Mouse (Mus musculus) liver, adult 2 months (tissue): ENCODE results near the gene Arhgap18.

ENCODE experiments used
- CTCF ChIP-seq: fragments of 200-500 bp; IDR thresholded peaks from 2 replicates; pipeline ENCODE4 v1.5.1; 2011; ENCODE audit warnings: low read depth, low read length, control low read depth
- POLR2A ChIP-seq: fragments of 200-500 bp; IDR thresholded peaks from 2 replicates; pipeline ENCODE4 v1.6.1; 2011; ENCODE audit warnings: low read length, control low read depth; ENCODE audit not compliant: insufficient read depth; ENCODE audit errors: extremely low read depth

- TF ChIP-seq CTCF = no peak
- no peak for TF ChIP-seq POLR2A
Measured at GRCm38 (mm10) chr10:26889226-26889625, 136.0 kb downstream of the Arhgap18 start.
